Mouse (Mus musculus) heart, postnatal 0 days (tissue): ENCODE results near the gene Gsc2. TPM values are rescaled to one million over a fixed set of nuclear protein-coding genes. Genes with fewer than 3 reads are reported as not detected.

Source experiments
- ATAC-seq: fragments of 200-750 bp; cut with Nextera tagmentation; 2 replicates; pipeline ENCODE4 v1.8.0; 2017; ENCODE audit warnings: low read depth, moderate number of reproducible peaks, moderate library complexity; ENCODE audit not compliant: insufficient read depth
- DNase-seq: peaks from one replicate; pipeline ENCODE4 v3.0.0-alpha.2; 2016; ENCODE audit warnings: low spot score
- H3K27ac ChIP-seq: fragments of 300-500 bp; sonication (generic); 2 replicates; pipeline ENCODE4 v1.5.1; 2014; ENCODE audit warnings: low read depth, mild to moderate bottlenecking
- H3K27me3 ChIP-seq: fragments of 300-500 bp; sonication (generic); 2 replicates; pipeline ENCODE4 v1.6.1; 2014; ENCODE audit warnings: low read length, mixed read lengths; ENCODE audit not compliant: control insufficient read depth, insufficient read depth
- H3K36me3 ChIP-seq: fragments of 300-500 bp; sonication (generic); replicated peaks from 2 replicates; pipeline ENCODE4 v1.6.1; 2014; ENCODE audit warnings: low read length, mixed read lengths; ENCODE audit not compliant: control insufficient read depth, insufficient read depth
- H3K4me1 ChIP-seq: fragments of 300-500 bp; sonication (generic); 2 replicates; pipeline ENCODE4 v1.6.1; 2014; ENCODE audit warnings: antibody characterized with exemption; ENCODE audit not compliant: control insufficient read depth, insufficient read depth
- H3K4me2 ChIP-seq: fragments of 300-500 bp; sonication (generic); 2 replicates; pipeline ENCODE4 v1.6.1; 2014; ENCODE audit warnings: low read depth, mild to moderate bottlenecking, low read length, moderate library complexity
- H3K4me3 ChIP-seq: fragments of 300-500 bp; sonication (generic); 2 replicates; pipeline ENCODE4 v1.5.1; 2014; ENCODE audit warnings: low read depth, low read length
- H3K9ac ChIP-seq: fragments of 300-500 bp; sonication (generic); replicated peaks from 2 replicates; pipeline ENCODE4 v1.6.1; 2014; ENCODE audit warnings: low read depth, low read length, mixed read lengths
- H3K9me3 ChIP-seq: fragments of 300-500 bp; sonication (generic); replicated peaks from 2 replicates; pipeline ENCODE4 v1.6.1; 2016; ENCODE audit warnings: low read length; ENCODE audit not compliant: control insufficient read depth
- CTCF ChIP-seq: IDR thresholded peaks from 2 replicates; pipeline ENCODE4 v1.5.1; 2016; ENCODE audit warnings: antibody characterized with exemption, control low read depth, low read depth
- EP300 ChIP-seq: IDR thresholded peaks from 2 replicates; pipeline ENCODE4 v1.6.1; 2016; ENCODE audit warnings: antibody characterized with exemption, low read depth
- WGBS: fragments of 180-500 bp; shearing (Covaris S2); extraction: QIAGEN DNeasy Blood & Tissue Kit; methylation state at CpG from one replicate; pipeline ENCODE4 v1.1.7; 2014; 5-methylcytosine and 5-hydroxymethylcytosine counted together
- polyA plus RNA-seq: library from polyadenylated mRNA; unstranded; fragments of >200 nt; fragmentation: Nextera tagmentation; extraction: Ambion mirVana; gene quantifications from 2 replicates; pipeline ENCODE4 v1.2.1, GENCODE M21; 2015
- total RNA-seq: library from RNA; depleted of rRNA; stranded (reverse); fragments of >200 nt; gene quantifications from 2 replicates; pipeline ENCODE4 v1.2.3, GENCODE M21; 2014; ENCODE audit warnings: low replicate concordance

Gsc2 gene
- total and polyA plus RNA-seq, 2 experiments from 2014 or later: not detected

DNA sequence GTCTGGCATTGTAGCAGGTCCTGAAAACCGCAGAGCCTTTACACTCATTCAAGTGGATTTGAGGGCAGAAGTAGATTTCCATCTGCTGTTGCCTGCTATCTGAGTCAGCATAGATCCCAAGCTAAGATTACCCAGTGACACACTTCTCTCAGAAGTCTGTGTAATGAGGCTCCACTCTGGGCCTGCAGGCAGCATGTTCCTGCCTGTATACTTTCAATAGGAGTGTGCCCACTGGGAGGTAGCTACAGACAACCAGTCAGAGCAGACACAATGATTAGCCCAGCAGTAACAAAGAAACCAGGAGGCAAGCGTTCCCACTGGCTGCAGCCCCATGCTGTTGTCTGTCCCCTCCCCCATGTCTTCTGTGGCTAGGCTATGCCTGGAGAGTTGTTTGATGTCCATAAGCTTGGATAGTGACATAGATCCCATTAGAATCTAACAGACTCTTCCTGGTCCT, 34.6 kb upstream of the Gsc2 start:
- H3K36me3 ChIP-seq: no peaks in the 10 kb centered on the region
- no peak for TF ChIP-seq EP300
- no peak for TF ChIP-seq CTCF
- H3K4me1 ChIP-seq: no peaks in the 10 kb centered on the region
- H3K27ac ChIP-seq: no peak overlapping the region
- H3K9ac ChIP-seq: no peak overlapping the region
- no peak overlapping the region for H3K4me3 ChIP-seq
- no peak for DNase-seq
- WGBS: 32% methylated on average over 2 of the region's 2 CpGs
- ATAC-seq: no peak
- no peaks in the 10 kb centered on the region for H3K27me3 ChIP-seq
- H3K4me2 ChIP-seq: no peak overlapping the region
- H3K9me3 ChIP-seq: no peaks in the 10 kb centered on the region

DNA sequence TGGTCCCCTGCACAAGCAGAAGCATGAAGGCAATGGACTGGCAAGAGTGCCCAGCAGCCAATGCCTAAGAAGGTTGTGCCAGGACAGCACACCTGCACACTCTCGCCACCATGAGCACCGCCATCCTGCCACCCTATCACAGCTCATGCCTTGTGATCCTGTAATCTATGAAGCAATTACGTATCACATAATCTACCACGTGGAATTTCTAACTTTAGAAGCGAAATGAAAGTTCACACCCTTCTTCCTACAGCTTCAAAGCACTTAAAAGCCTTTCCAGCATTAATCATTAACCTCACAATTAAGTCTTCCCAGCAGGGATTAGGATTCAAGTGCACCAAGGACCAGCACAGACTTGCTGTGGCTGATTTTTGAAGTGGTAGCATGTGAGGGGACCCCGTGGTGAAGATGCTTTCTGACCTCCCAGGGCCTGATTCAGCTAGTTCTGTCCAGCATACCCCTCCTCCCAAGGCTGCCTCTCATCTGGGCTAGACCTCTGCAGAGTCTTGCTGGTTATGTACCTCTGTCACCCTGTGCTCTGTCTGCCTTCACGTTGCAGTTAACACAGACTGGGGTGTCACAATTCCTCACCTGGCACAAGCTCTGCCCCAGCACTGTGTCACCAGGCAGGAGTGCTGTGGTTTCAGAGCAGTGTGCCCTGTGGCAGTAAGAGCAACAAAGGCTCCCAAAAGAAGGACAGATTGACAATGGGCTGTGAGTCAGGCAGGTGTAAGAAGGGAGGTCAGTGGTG, 30.4 kb upstream of the Gsc2 start:
- no peaks in the 10 kb centered on the region for H3K36me3 ChIP-seq
- no peak overlapping the region for H3K4me2 ChIP-seq
- TF ChIP-seq CTCF: no peak
- no peak for TF ChIP-seq EP300
- no peaks in the 10 kb centered on the region for H3K27me3 ChIP-seq
- H3K4me3 ChIP-seq: no peak overlapping the region
- DNase-seq (no peak), ATAC-seq (no peak)
- no peaks in the 10 kb centered on the region for H3K4me1 ChIP-seq
- no peak overlapping the region for H3K9ac ChIP-seq
- H3K9me3 ChIP-seq: no peaks in the 10 kb centered on the region
- 49% methylated on average over 7 of the region's 7 CpGs for WGBS
- H3K27ac ChIP-seq: no peak overlapping the region

DNA sequence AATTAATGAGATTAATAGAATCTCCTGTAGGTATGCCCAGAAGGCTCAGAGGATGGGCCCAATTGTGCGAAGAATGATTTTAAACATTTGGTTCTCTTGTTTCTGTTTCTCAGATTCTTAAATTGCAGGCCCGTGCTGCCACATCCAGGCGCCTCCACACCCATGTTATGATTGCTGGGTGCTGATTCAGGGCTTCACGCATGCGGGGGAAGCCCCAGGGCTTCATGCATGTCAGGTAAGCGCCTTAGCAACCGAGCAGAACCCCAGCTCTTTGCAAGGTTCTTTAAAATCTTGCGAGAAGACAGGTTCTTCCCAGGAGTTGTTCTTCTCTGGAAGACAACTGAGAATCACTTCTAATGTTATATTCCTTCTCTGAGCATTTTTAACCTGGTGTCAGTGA, 28.6 kb upstream of the Gsc2 start:
- Histone ChIP-seq H3K9me3 (no peaks in the 10 kb centered on the region), H3K4me2 (no peak overlapping the region), H3K27me3 (no peaks in the 10 kb centered on the region), H3K9ac (no peak overlapping the region), H3K36me3 (no peaks in the 10 kb centered on the region), H3K4me3 (no peak overlapping the region), H3K27ac (no peak overlapping the region), H3K4me1 (no peaks in the 10 kb centered on the region)
- no peak for TF ChIP-seq EP300
- TF ChIP-seq CTCF: no peak
- ATAC-seq (no peak), DNase-seq (no peak)
- 58% methylated on average over 8 of the region's 8 CpGs for WGBS

DNA sequence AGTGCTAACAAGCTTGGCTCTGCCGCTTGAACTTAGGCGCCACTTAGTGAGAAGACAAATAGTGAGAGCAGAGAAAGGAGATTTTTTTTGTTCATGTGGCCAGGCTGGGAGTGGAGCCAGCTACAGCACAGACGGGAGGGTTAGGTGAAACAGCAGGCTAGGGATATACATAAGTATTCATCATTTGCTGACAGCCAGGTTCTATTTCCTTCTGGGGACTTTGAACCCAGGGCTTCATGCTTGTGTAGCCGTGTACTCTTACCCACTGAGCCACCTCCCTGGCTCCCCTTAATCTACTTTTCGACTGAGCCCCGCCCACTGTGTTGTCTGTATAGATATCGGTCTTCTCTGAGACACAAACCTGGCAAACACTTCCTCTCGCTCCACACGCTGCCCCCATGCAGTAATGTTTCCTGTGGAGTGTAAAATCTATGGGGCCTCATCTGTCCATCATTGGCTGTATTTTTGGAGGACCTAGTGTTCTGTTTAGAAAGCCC, 24.4 kb upstream of the Gsc2 start:
- H3K4me3 ChIP-seq: no peak overlapping the region
- no peaks in the 10 kb centered on the region for H3K36me3 ChIP-seq
- no peaks in the 10 kb centered on the region for H3K4me1 ChIP-seq
- ATAC-seq: no peak
- WGBS: 32% methylated on average over 9 of the region's 9 CpGs
- H3K27me3 ChIP-seq: no peaks in the 10 kb centered on the region
- H3K9ac ChIP-seq: no peak overlapping the region
- no peak for DNase-seq
- no peak for TF ChIP-seq EP300
- TF ChIP-seq CTCF: no peak
- H3K4me2 ChIP-seq: no peak overlapping the region
- H3K27ac ChIP-seq: no peak overlapping the region
- H3K9me3 ChIP-seq: no peaks in the 10 kb centered on the region

DNA sequence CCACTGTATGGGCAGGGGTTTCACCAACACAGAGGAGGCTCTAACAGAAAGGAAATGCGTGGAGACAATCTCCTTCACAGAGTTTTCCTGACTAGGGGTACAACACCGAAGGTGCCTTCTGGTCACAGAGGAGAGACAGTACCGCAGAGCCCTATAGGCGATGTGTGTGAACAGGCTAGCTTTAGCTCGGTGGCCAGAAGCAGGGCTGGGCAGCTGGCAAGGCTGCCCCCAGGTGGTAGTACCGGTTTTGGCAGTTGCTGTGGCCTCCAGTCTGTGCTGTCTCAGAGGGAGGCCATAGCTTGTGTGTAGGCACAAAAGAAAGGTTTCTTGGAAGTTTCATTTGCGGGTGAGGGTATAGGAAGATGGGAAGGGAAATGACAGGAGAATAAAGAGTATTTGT, 24.0 kb upstream of the Gsc2 start:
- no peaks in the 10 kb centered on the region for H3K36me3 ChIP-seq
- TF ChIP-seq EP300: no peak
- peak; percentile 71 for TF ChIP-seq CTCF
- WGBS: 13% methylated on average over 7 of the region's 7 CpGs

DNA sequence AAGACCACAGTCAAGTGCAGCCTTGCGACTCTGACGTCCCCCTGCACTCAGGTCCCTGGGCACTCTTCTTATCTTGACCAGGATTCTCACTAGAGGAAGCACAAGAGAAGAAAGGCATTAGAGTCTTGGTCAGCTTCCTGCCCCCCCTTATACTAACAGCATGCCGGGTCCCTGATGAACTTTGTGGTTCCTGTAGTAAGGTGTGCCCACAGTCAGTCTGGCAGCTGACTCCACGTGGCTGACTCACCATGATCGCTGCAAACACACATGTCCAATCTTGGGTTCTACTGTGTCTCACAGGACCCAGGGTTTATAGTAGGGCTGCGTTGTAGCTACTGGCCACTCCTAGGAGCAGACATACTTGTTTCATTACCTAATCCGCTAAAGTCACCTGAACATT, 23.3 kb upstream of the Gsc2 start:
- no peak for TF ChIP-seq EP300
- no peak for TF ChIP-seq CTCF
- H3K4me2 ChIP-seq: no peak overlapping the region
- no peaks in the 10 kb centered on the region for H3K4me1 ChIP-seq
- 0 out of 2 replicates have a peak, but pooled peaks have one; percentile 39 for ATAC-seq
- no peaks in the 10 kb centered on the region for H3K27me3 ChIP-seq
- H3K9ac ChIP-seq: no peak overlapping the region
- no peak overlapping the region for H3K4me3 ChIP-seq
- 41% methylated on average over 7 of the region's 7 CpGs for WGBS
- no peaks in the 10 kb centered on the region for H3K9me3 ChIP-seq
- no peak overlapping the region for H3K27ac ChIP-seq
- H3K36me3 ChIP-seq: no peaks in the 10 kb centered on the region
- DNase-seq: no peak

More for the DNA sequence above, 24.0 kb upstream of the Gsc2 start:
- DNase-seq (peak; percentile 56), ATAC-seq (peak; percentile 84; the same call in 1 of the 2 replicates)
- H3K4me1 ChIP-seq: no peaks in the 10 kb centered on the region
- no peak overlapping the region for H3K4me3 ChIP-seq
- H3K9ac ChIP-seq: no peak overlapping the region
- no peaks in the 10 kb centered on the region for H3K9me3 ChIP-seq
- H3K4me2 ChIP-seq: no peak overlapping the region
- H3K27me3 ChIP-seq: no peaks in the 10 kb centered on the region
- no peak overlapping the region for H3K27ac ChIP-seq
